Mouse (Mus musculus) megakaryocyte-erythroid progenitor cell, adult 5-6 weeks (primary cell): ENCODE measurements around the gene Mier1. TPM values are rescaled to one million over a fixed set of nuclear protein-coding genes. Genes with fewer than 3 reads are reported as not detected.
A peak's percentile ranks its signal among the peaks of the same experiment; 100 is the strongest.

Source experiments
- ATAC-seq: replicated peaks from 2 replicates; pipeline ENCODE4 v1.8.0; 2016; ENCODE audit warnings: mild to moderate bottlenecking, inconsistent platforms; ENCODE audit not compliant: severe bottlenecking, poor library complexity, low FRiP score, low TSS enrichment
- total RNA-seq, 2 experiments: library from RNA; stranded (forward) in 1 of 2; stranded (reverse) in 1 of 2; fragments of 200-1000, 215-1000 nt in 1 of 2; fragments of >200 nt in 1 of 2; fragmentation: Nextera tagmentation in 1 of 2; gene quantifications; 2 replicates each; pipeline ENCODE4 v1.2.3; 2014 to 2017

Gene Mier1
- total RNA-seq (2014; fragmentation: Nextera tagmentation) (82.0 and 90.2 TPM in 2 replicates), total RNA-seq (2017) (95.3 and 101 TPM in 2 replicates)

- ATAC-seq: peak; percentile 94
Observed at GRCm38 (mm10) chr4:103114184-103115111, at the start of gene Mier1, which contains the start of gene Wdr78. TSS of gene Mier1 (plus strand) at chr4:103114390. TSS of gene Wdr78 (minus strand) at chr4:103114555.

DNA sequence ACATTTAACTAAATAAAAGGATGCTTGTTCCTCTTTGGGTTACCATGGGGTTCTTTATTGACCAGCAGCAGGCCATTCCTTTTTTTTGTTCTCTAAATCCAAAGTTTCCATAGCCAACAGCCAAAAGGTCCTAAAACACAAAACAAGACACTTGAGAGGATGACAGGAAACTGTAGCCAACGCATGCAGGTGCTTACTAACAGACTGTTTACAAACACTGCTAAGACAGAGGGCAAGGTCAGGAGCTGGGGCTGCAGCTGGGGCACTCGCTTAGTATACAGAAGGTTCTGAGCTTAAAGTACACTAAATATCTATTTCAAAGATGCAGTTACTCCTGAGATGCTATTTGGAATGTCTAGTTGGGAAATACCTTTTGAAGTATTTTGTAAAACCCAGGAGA, 49.8 kb upstream of the Mier1 start:
- no peak for ATAC-seq

DNA sequence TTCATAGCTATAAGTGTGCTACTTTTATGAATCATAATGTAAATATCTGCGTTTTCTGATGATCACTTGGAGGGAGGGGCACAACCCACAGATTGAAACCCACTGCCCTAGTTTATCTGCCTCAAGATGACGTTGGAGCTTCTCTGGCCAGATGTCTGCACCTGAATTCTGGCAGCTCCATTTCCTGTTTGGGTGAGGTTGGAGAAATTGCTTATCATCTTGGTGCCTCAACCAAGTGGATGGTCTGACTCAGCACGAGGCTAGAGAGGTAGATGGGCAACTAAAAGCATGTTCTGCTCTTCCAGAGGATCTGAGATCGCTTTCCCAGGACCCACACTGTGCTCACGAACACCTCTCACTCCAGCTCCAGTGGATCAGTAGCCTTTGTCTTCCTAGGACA, 49.2 kb upstream of the Mier1 start:
- no peak for ATAC-seq

DNA sequence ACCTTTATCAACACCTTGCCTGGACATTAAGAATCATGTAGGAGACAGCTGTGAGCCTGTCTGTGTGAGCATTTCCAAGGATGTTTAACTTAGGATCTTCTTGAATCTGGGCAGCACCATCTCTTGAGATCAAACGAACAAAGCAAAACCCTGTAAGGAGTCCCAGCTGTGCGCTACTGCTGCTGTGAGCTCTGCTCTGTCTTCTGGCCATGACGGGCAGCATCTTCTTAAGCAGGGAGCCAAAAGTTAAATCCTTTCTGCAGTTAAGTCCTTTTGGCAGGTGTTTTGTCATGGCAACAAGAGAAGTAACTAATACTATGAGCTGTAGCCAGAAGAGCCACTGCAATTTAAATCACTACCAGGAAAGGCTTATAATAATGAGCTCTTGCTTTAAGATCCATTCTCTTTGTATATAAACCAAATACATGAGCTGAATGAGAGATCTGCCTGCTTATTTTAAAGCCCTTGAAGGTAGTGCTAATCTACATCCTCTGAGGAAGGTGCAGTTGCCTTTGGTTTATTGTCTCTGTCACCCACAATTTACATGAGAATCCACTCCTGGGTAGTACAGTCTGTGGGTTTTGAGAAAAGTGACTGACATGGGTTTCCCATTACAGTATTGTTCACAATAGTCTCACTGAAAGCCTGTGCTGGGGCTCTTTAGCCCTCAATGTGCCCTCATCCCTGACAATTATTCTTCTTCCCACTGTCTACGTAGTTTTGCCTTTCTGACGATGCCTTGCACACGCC, 46.1 kb upstream of the Mier1 start:
- ATAC-seq: no peak

DNA sequence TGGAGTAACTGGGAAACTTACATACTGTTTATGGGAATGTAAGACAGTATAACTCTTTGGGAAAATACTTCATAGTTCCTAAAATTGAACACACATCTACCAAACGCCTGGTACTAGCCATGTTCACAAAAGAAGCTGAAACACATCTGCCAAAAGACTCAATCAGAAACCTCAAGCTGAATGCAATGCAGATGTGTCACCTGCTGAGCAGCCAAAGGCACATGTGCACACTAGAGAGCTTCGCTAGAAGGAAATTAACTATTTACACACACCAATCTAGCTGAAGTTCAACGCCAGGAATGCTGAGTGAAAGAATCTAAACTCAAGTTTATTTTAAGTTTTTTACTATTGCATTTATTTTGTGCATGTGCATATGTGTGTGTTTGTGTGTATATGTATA, 43.6 kb upstream of the Mier1 start:
- ATAC-seq: no peak

DNA sequence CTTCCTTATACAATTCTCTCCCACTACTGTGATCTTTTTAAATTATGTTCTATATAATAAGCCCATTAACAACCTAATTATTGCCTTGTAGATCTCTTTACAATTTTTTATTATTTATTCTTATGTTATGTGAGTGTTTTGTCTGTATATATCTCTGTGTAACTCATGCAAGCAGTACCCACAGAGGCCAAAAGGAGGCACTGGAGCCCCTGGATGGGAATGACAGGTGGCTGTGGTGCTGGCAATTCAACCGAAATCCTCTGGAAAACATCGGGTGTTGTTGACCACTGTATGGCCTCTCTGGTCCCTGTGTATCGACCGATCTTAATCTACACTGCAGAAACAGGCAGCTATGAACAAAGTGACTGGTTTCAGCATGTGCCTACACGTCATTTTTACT, 29.0 kb upstream of the Mier1 start:
- ATAC-seq: 0 out of 2 replicates have a peak, but pooled peaks have one; percentile 41

- ATAC-seq: no peak
Observed at GRCm38 (mm10) chr4:103095921-103096320, 18.3 kb upstream of the Mier1 start.

DNA sequence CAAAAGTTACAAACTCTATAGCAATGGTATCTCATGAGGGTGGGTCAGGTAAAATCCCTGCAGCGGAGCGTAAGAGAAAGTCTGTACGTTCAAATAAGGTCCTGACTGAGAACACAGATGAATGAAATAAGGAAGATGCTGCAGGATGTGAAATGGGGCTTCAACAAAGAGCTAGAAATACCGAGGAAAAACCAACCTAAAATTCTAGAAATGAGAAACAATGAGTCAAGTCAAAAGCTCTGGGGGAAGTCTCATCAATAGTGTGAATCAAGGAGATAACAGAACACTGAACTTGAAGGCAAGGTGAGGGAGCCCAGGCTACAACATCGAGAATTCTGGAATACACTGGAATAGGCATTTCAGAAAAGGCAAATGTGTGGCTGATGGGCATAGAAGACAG, 15.7 kb upstream of the Mier1 start:
- ATAC-seq: no peak

- no peak for ATAC-seq
Observed at GRCm38 (mm10) chr4:103112651-103113050, 1.5 kb upstream of the Mier1 start.

DNA sequence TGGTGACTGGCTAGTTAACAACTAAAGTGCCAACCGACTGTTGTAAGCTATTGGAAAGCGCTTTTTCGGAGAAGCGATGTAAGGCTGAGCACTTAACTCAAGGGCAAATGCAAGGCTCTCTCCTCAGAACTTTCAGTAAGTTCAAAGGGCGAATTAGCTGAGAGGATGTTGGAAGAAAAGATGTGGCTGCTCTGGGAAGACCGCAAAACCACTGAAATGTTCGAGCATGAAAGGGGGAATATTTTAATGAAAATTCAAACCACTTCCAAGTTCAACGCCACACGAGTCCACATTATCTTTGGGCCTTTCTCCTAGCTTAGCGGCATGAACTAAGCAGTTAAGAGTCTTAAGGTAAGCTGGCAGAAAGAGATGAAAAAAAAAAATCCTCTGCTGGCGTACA, 788 bp upstream of the Mier1 start:
- no peak for ATAC-seq

- ATAC-seq: no peak
Observed at GRCm38 (mm10) chr4:103118888-103119228, 4.7 kb downstream of the Mier1 start.

DNA sequence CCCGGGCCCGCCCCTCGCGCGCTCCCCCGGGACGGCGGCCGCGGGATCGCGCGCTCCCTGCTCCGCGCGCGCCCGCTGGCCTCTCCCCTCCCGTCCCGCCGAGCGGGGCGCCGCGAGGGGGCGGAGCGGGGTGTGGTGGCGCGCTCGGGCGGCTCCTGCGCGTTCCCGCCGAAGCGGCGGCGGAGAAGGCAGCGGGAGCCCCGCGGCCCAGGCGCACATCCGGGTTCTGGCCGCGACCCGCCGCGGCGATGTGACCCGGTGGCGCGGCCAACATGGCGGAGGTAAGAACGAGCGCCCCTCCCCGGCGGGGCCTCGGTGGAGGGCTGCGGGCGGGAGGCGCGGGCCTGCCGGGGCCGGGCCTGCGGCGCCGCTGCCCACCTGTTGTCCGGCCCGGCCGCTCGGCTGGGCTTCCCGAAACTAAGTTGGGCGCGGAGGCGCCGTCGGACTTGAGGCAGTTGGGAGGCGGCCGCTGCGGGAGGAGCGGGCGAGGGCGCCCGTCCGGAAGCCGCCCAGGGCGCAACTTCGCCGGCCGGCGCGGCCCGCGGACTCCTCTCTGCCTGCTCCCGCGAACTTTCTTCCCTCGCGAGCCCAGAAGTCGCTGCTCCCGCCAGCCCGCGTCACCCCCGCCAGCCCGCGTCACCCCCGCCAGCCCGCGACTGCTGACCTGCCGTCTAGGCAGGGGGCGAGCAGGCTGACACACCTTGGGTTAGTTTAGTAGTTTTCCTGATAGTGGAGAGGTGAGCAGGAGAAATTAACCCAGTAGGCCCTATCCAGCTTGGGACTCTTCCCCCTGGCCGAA, 5.2 kb downstream of the Mier1 start:
- ATAC-seq: peak; percentile 43

DNA sequence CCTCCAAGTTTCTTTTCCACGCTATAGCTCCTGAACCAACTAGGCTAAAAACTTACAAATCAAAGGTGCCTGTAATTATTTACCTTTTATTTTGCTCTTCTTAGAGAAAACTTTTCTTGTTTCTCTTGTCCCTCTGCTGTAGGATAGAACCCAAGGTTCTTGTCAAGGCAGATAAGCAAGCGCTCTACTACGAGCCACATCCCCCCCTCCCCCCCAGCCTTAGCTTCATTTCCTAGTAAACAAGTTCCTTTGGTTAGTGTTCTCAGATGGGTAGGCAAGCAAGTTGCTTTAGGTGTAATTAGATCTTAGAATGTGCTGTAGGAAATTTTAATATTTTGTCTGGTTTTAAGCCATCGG, 5.8 kb downstream of the Mier1 start:
- ATAC-seq: 0 out of 2 replicates have a peak, but pooled peaks have one; percentile 32

DNA sequence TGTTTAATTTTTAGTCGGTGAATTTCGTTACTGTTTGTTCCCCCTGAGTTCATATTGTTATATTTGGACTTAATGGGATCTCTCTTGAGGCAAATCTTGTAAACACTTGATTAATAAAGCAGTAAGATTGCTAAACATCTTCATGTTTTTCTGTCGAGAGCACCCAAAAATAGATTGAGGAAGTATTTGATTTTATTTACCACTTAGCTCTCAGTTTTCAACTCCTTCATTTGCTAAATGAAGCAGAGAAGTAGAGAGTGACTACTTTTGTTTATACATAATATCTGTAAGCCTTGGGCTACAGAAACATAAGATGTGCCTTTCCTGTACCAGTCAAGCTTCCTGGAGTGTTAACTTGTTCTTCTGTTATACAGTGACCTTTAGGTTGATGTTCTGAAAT, 6.2 kb downstream of the Mier1 start:
- ATAC-seq: no peak

GRCm38 (mm10) chr4:103120874-103121389, 6.7 kb downstream of the Mier1 start:
- peak; percentile 39; the same call in 1 of the 2 replicates for ATAC-seq

- ATAC-seq: peak; percentile 27; the same call in 1 of the 2 replicates
Observed at GRCm38 (mm10) chr4:103123086-103123485, 8.9 kb downstream of the Mier1 start.

GRCm38 (mm10) chr4:103123606-103124005, 9.4 kb downstream of the Mier1 start:
- ATAC-seq: peak; percentile 62

DNA sequence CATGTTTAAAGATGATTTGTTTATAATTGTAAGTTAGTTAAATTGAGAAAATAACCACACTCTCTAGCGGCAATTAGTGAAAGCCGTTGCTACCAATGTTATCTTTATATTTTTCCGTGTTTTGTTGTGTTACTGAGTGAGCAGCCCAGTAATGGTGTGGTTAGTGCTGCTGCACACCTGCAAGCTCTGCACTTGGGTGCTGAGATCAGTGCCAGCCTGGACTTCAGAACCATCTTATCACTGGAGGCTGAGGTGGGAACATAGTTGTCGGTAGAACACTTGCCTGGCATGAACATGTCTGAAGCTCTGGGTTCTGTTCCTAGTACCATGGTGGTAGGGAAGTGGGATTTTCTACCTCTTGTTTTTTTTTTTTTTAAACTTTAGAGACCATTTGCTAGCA, 12.3 kb downstream of the Mier1 start:
- ATAC-seq: peak; percentile 64

DNA sequence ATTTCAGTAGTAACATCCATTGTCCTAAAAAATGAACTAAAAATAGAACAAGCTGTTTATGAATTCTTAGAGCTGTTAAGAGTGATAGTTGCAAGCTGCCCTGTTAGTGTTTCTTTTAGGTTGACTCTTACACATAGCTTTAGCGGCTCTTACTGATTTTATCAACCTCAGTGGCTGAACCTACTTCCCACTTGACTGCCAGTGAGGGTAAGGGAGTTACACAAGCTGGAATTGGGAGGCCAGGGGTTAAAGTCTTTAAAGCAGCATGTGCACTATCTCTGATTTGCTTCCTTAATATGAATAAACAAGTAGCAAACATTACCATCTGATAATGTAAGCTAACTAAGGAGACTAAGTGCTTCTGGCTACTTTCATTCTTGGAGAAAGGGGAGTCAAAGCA, 22.8 kb downstream of the Mier1 start:
- ATAC-seq: no peak
